Mouse (Mus musculus) kidney, postnatal 10 days (tissue): ENCODE results near the gene E130218I03Rik.

Experiments used
- DNase-seq: peaks from one replicate; pipeline ENCODE4 v3.0.0; 2021; ENCODE audit warnings: mixed read lengths

E130218I03Rik gene

DNA sequence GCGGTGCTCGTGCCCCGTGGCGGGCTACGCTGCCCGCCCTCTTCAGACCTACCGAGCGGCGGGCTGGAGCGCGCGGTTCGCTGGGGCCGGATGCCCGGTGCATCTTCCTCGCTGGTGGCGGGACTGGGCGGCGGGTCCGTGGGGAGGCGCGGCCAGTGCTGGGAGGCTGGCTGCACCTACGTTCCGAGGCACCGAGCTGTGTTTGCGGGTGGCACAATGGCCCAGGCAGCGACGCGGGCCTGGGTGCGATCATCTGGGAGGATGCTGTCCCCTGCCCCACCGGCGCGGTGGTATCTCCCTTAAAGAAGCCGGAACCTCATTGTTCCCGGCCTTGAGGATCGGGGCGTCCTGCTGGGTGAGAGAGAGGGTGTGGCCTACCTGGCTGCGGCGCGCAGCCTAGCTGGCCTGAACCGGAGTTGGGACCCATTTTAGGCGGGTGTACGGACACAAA is 44.1 kb downstream of the E130218I03Rik start, which contains the start of gene Pdik1l:
Gene Pdik1l, minus strand, starts transcription at position 321 of the 451 bp plus-strand sequence.
- peak; percentile 85 for DNase-seq

DNA sequence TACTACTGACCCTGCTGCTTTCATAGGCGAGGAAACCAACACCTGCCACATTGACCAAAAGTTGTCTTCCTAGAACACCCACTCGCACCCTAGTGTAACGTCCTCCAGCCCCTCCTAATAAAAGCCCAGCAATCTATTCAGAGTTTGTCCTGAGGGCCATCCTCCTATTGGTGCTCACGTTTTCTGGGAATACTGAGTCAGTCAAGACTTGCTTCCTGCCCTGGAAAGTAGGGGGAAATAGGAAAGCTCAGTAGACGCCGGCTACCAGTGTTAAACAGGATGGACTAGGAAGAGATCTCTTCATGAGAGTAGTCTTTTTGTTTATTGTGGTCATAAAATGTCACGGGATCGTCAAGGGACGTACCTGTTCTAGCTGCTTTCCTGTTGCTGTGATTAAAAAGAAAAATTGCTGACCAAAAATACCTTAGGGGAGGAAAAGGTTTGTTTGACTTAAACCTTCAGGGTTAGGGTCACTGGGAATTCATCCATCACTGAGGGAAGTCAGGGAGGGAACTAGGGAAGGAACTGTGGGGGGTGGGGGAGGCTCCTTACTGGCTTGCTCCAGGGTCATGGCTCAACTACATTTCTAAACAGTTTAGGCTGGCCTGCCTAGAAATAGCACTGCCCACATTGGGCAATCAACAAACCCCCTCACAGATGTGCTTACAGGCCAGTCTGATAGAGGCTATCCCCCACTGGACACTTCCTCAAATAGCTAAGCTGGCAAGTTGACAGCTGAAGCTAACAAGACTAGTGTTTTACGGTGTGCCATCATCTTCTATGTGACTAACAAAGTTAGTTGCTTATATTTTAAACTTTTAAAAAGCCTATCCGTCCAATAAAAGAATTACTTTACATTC is 45.2 kb downstream of the E130218I03Rik start:
- peak; percentile 46 for DNase-seq

DNA sequence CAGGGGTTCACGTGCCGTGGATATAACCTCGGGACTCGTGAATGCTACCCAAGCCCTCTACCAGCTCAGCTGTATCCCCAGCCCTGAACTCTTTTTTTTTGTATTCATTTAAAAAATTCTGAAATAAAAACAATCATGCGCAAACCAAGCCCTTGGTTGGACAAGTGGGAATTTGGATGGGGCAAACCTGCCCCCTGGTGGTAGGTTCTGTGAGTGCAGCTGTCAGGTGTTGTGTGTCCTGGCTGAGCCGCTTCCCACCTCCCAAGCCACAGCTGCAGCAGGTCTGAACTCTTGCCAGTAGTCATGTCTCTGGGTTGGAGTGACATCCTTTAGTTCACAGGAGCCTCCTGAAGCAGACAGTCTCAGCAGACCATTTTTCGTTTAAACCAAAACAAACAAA is 48.6 kb downstream of the E130218I03Rik start:
- DNase-seq, result peak; percentile 84

DNA sequence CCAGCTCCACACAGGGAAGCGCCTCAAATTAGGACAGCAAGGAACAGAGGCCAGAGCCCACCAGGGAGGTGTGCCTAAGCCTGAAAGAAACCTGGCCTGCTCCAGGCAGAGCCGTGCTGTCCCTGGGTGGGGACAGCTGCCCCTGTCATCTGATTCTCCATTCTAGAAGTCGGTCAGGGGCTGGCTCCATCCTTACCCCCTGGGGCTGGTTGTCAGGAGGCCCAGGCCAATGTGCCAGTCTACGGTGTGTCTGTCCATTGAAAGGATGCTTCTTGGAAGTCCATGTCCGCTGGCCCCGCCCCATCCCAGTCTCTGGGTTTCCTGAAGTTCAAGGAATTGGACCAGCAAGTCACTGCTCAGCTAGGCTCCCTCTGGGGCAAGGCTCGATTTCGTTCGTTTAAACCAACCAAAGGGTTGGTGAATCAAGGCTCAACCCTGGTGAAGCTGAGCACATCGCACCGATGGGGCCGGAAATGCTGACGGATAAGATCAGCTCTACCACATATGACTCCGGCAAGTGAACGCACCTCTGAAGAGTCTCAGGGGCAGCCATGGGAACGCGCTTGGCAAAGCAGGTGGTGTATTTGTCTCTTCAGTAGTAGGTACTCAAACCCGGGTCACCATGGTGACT is 49.7 kb downstream of the E130218I03Rik start:
- DNase-seq, result no peak

DNA sequence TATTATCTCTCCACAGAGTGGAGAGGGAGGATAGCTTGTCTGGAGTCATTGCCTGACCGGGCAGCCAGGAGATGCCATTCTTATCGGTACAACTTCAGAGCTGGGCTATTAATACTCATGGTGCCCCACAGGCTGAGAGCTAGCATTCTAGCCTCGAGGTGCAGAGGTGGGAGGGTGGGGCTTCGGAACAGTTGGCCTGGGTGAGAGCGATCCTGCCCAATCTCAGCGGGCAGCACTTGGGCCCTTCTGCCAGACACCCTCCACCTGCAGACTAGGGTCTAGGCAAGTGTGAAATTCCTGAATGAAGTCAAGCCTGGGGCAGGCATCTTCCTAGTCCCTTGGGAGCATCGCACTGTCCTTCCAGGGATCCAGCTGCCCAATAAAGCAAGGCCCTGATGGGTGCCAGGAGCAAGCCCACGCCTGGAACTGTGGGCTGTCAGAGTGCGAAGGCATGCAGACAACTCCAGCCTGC is 50.3 kb downstream of the E130218I03Rik start:
- no peak for DNase-seq
